Mouse (Mus musculus) cerebellum, adult 2 months (tissue): Measurements from ENCODE around the gene Chd2. TPM values are rescaled to one million over a fixed set of nuclear protein-coding genes. Genes with fewer than 3 reads are reported as not detected.

Experiments
- DNase-seq, 2 experiments: peaks; one replicate each; pipeline ENCODE4 v3.0.0; 2021
- H3K27ac ChIP-seq: fragments of 200-500 bp; 2 replicates; pipeline ENCODE4 v1.5.1; 2012; ENCODE audit warnings: low read length, control low read depth, inconsistent platforms; ENCODE audit not compliant: insufficient read depth
- H3K27me3 ChIP-seq: fragments of 200-500 bp; 2 replicates; pipeline ENCODE4 v1.6.1; 2012; ENCODE audit warnings: inconsistent platforms, mild to moderate bottlenecking, low read length, moderate library complexity; ENCODE audit not compliant: control insufficient read depth, insufficient read depth
- H3K4me1 ChIP-seq: fragments of 200-500 bp; 2 replicates; pipeline ENCODE4 v1.6.1; 2011; ENCODE audit warnings: low read length; ENCODE audit not compliant: control insufficient read depth, insufficient read depth
- H3K4me3 ChIP-seq: fragments of 200-500 bp; replicated peaks from 2 replicates; pipeline ENCODE3; 2011; ENCODE audit warnings: mild to moderate bottlenecking, low read depth, low read length, control low read depth; ENCODE audit not compliant: insufficient read depth
- CTCF ChIP-seq: fragments of 200-500 bp; IDR thresholded peaks from 2 replicates; pipeline ENCODE4 v1.5.1; 2011; ENCODE audit warnings: low read depth, mild to moderate bottlenecking, control low read depth, low read length, moderate library complexity, borderline replicate concordance; ENCODE audit not compliant: insufficient read depth
- POLR2A ChIP-seq: fragments of 200-500 bp; IDR thresholded peaks from 2 replicates; pipeline ENCODE4 v1.6.1; 2011; ENCODE audit warnings: low read length, control low read depth, borderline replicate concordance; ENCODE audit not compliant: insufficient read depth
- WGBS: fragments of 180-500 bp; shearing (Covaris S2); methylation state at CpG from one replicate; pipeline ENCODE4 v1.1.7; 2018; 5-methylcytosine and 5-hydroxymethylcytosine counted together
- polyA plus RNA-seq: library from polyadenylated mRNA; depleted of rRNA; stranded (reverse); fragments of >200 nt; gene quantifications from 2 replicates; pipeline ENCODE4 v1.2.3, GENCODE M21; 2012; rRNA removed

The Chd2 gene
- polyA plus RNA-seq, 1 experiment = 49.2 TPM

GRCm38 (mm10) chr7:73382843-73383242 lies 158.8 kb downstream of the Chd2 start:
- Histone ChIP-seq H3K27me3 (no peaks in the 10 kb centered on the region), H3K4me1 (peaks cover 2% of the 10 kb centered on the region; the same call in 1 of the 2 replicates), H3K27ac (no peak overlapping the region), H3K4me3 (no peak overlapping the region)
- TF ChIP-seq CTCF (no peak), POLR2A (no peak)
- DNase-seq = peak in 1 of 2 experiments; percentile 41
- WGBS = 14% methylated on average over 7 of the region's 7 CpGs

GRCm38 (mm10) chr7:73378034-73378433 lies 163.6 kb downstream of the Chd2 start:
- TF ChIP-seq POLR2A (no peak), CTCF (no peak)
- no peak for DNase-seq
- Histone ChIP-seq H3K27me3 (no peaks in the 10 kb centered on the region), H3K27ac (no peak overlapping the region), H3K4me3 (no peak overlapping the region), H3K4me1 (peaks cover under 1% of the 10 kb centered on the region; the same call in 1 of the 2 replicates)
- 83% methylated on average over 6 of the region's 6 CpGs for WGBS

GRCm38 (mm10) chr7:73377307-73377706 lies 164.3 kb downstream of the Chd2 start:
- Histone ChIP-seq H3K27me3 (no peaks in the 10 kb centered on the region), H3K4me3 (no peak overlapping the region), H3K4me1 (no peaks in the 10 kb centered on the region), H3K27ac (no peak overlapping the region)
- no peak for TF ChIP-seq POLR2A
- TF ChIP-seq CTCF = no peak
- peak; percentile 29 to 40 for DNase-seq
- WGBS = 49% methylated on average over 12 of the region's 12 CpGs

Other genes starting within 250 kb of the Chd2 start
- gene Rgma, start 166.3 kb downstream of the Chd2 start, polyA plus RNA-seq = 33.5 and 33.6 TPM in 2 replicates
- gene Fam174b, start 198.5 kb upstream of the Chd2 start, polyA plus RNA-seq = 25.1 and 29.5 TPM in 2 replicates